9 mouse cellular contexts compared by ENCODE assay signal in the genomic region with DNA sequence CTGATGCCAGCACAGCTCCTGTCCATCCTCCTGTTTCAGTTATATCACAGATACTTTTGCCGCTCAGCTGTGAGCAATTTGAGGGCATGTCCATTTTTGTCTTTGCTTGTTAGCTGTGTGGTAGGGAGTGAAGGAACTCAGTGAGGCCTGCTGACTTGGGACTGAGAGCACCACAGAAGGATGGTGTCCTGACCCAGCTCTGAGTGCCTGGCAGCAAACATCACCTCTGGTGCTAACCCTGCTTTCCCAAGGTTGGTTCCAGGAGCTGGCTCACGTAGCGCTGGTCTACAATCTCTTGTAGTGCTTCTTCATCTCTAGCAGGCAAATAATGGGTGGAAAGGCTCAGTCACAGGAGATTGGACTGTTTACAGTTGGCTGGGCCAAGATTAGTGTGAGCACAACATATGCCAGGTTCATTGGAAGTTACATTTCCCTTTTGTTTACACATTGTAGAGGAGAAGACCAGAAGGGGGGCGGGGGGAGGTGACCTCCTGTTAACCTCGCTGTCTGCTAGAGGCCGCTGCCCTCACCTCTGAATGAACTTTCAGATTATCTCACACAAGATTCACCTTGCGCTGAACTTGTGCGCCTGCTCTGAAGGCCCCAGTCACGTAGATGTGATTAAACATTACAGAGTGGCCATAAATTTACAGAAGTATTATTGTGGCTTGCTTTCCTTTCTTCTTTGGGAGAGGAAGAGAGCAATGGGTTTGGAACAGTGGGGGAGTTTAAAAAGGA. TPM values are rescaled to one million over a fixed set of nuclear protein-coding genes. Genes with fewer than 3 reads are reported as not detected.
A peak's percentile ranks its signal among the peaks of the same experiment; 100 is the strongest.
DNase-seq lines count a peak whose midpoint lies in the region; ATAC-seq and TF ChIP-seq lines count a peak whose summit lies in the region.
"Had no signal": no experiment of that assay in that cellular context is flagged by ENCODE, and none has a peak within 500 bp of the region (broad histone marks: within the 10 kb centered on the region; RNA-seq: fewer than 3 reads in every experiment).

No protein-coding gene starts in this region.

- no peaks in the 10 kb centered on the region for H3K36me3 ChIP-seq in forebrain, embryonic 10.5 days (replicated peaks)
- no peaks in the 10 kb centered on the region for H3K36me3 ChIP-seq in forebrain, postnatal 0 days (ENCODE audit: insufficient read depth)
- H3K36me3 ChIP-seq: embryonic facial prominence, embryonic 15.5 days had no signal

- 75% methylated on average over 9 of the region's 9 CpGs for WGBS in forebrain, embryonic 10.5 days
- 83% methylated on average over 9 of the region's 9 CpGs for WGBS in forebrain, postnatal 0 days

- TF ChIP-seq CTCF in forebrain, postnatal 0 days (IDR thresholded peaks at IDR 0.05; ENCODE audit: low read depth), result no peak

- no peak for ATAC-seq in forebrain, postnatal 0 days

- no peak overlapping the region for H3K9ac ChIP-seq in forebrain, postnatal 0 days
- H3K9ac ChIP-seq: embryonic facial prominence, embryonic 15.5 days had no signal

- peaks cover 11% of the 10 kb centered on the region for H3K4me1 ChIP-seq in forebrain, embryonic 10.5 days
- H3K4me1 ChIP-seq in forebrain, postnatal 0 days (ENCODE audit: insufficient read depth), result no peaks in the 10 kb centered on the region
- H3K4me1 ChIP-seq: embryonic facial prominence, embryonic 15.5 days had no signal

- no peak for DNase-seq in forebrain, embryonic 10.5 days (ENCODE audit: extremely low spot score, low spot score)
- no peak for DNase-seq in forebrain, postnatal 0 days
- DNase-seq in heart, adult 9 months (ENCODE audit: low spot score in 2 of 2), result peak; percentile 44 to 76
- DNase-seq in kidney, postnatal 10 days, result peak; percentile 81
- DNase-seq in lung, postnatal 4 days, result peak; percentile 57 to 71
- DNase-seq in cerebellum, adult 11 months, result no peak
- DNase-seq in layer of hippocampus, postnatal 36 days, result no peak
- DNase-seq in spleen, adult 18-20 months, result no peak

- H3K27me3 ChIP-seq in forebrain, embryonic 10.5 days (ENCODE audit: poor library complexity, severe bottlenecking), result no peaks in the 10 kb centered on the region
- H3K27me3 ChIP-seq in forebrain, postnatal 0 days (ENCODE audit: insufficient read depth, low read length), result no peaks in the 10 kb centered on the region
- H3K27me3 ChIP-seq: embryonic facial prominence, embryonic 15.5 days had no signal

- H3K4me3 ChIP-seq in forebrain, embryonic 10.5 days, result no peak overlapping the region
- no peak overlapping the region for H3K4me3 ChIP-seq in forebrain, postnatal 0 days (ENCODE audit: low read depth, low read length)
- H3K4me3 ChIP-seq: embryonic facial prominence, embryonic 15.5 days had no signal

- no peak overlapping the region for H3K4me2 ChIP-seq in forebrain, postnatal 0 days (ENCODE audit: low read depth)
- H3K4me2 ChIP-seq: embryonic facial prominence, embryonic 15.5 days had no signal

- peak overlapping the region; percentile 15; the same call in 1 of the 2 replicates for H3K27ac ChIP-seq in forebrain, embryonic 10.5 days
- H3K27ac ChIP-seq in forebrain, postnatal 0 days (ENCODE audit: low read depth, low read length), result no peak overlapping the region
- H3K27ac ChIP-seq: embryonic facial prominence, embryonic 15.5 days had no signal

- no peaks in the 10 kb centered on the region for H3K9me3 ChIP-seq in forebrain, embryonic 10.5 days
- no peaks in the 10 kb centered on the region for H3K9me3 ChIP-seq in forebrain, postnatal 0 days (ENCODE audit: low read length)
- H3K9me3 ChIP-seq: embryonic facial prominence, embryonic 15.5 days had no signal

RNA-seq across cellular contexts. Expression of gene Cyp26b1, which starts 46.8 kb away (rescaled TPM):
- 0.90 and 1.2 TPM in 2 replicates for polyA plus RNA-seq in forebrain, embryonic 10.5 days (2016; fragmentation: Nextera tagmentation; extraction: Ambion mirVana)
- 7.5 and 10.6 TPM in 2 replicates for total RNA-seq in forebrain, postnatal 0 days (2014; rRNA removed)
- polyA plus RNA-seq in forebrain, postnatal 0 days (2015; fragmentation: Nextera tagmentation; extraction: Ambion mirVana), result 5.2 and 6.5 TPM in 2 replicates
- 10 to 100 TPM; 10.5 to 10.7 TPM for total RNA-seq in layer of hippocampus, postnatal 36 days (2021)

Comparison
In these comparisons a context has a peak if more than half of its experiments do, and no peak if none do; other contexts are left out.
1. DNase-seq: peak in heart, adult 9 months (2 of 2), kidney, postnatal 10 days (single experiment) and lung, postnatal 4 days (2 of 2); none in forebrain, embryonic 10.5 days (single experiment), forebrain, postnatal 0 days (single experiment), cerebellum, adult 11 months (single experiment), layer of hippocampus, postnatal 36 days (0 of 2) and spleen, adult 18-20 months (0 of 2).